Mouse (Mus musculus) MEL (cell line): ENCODE results near the gene Majin.

Source experiments
- CTCF ChIP-seq, 3 experiments: IDR thresholded peaks in 2 of 3; conservative IDR thresholded peaks in 1 of 3; 2 replicates each; pipeline ENCODE4 v1.5.1; 2011 to 2012; ENCODE audit warnings: low read length in 3 of 3, low read depth in 2 of 3, mild to moderate bottlenecking in 2 of 3, improper control_type of control experiment in 1 of 3, inconsistent platforms in 1 of 3, mixed read lengths in 1 of 3, moderate library complexity in 1 of 3; ENCODE audit not compliant: control insufficient read depth in 1 of 3, insufficient read depth in 1 of 3, poor library complexity in 1 of 3, severe bottlenecking in 1 of 3
- GATA1 ChIP-seq: IDR thresholded peaks from 2 replicates; pipeline ENCODE4 v1.6.1; 2011; ENCODE audit warnings: low read depth, low read length, improper control_type of control experiment
- POLR2A ChIP-seq, 2 experiments: IDR thresholded peaks; 2 replicates each; pipeline ENCODE4 v1.6.1; 2011 to 2012; ENCODE audit warnings: low read length in 2 of 2, mild to moderate bottlenecking in 2 of 2, control low read depth in 1 of 2, improper control_type of control experiment in 1 of 2, low read depth in 1 of 2, moderate library complexity in 1 of 2; ENCODE audit not compliant: control insufficient read depth in 1 of 2, insufficient read depth in 1 of 2, poor library complexity in 1 of 2
- POLR2AphosphoS2 ChIP-seq: IDR thresholded peaks from 2 replicates; pipeline ENCODE4 v1.6.1; 2011; ENCODE audit warnings: low read length, improper control_type of control experiment
- TAL1 ChIP-seq: IDR thresholded peaks from 2 replicates; pipeline ENCODE4 v1.6.1; 2012; ENCODE audit warnings: mild to moderate bottlenecking, inconsistent platforms, low read length, moderate library complexity, mixed read lengths
- TBP ChIP-seq: IDR thresholded peaks from 2 replicates; pipeline ENCODE4 v1.8.0; 2011; ENCODE audit warnings: low read depth, low read length, improper control_type of control experiment
- UBTF ChIP-seq: IDR thresholded peaks from 2 replicates; pipeline ENCODE4 v1.6.1; 2012; ENCODE audit warnings: low read depth, mild to moderate bottlenecking, inconsistent platforms, low read length, improper control_type of control experiment, moderate library complexity, borderline replicate concordance; ENCODE audit not compliant: insufficient read depth
- USF1 ChIP-seq: IDR thresholded peaks from 2 replicates; pipeline ENCODE4 v1.6.1; 2014; ENCODE audit warnings: low read depth, mild to moderate bottlenecking, inconsistent platforms, low read length, improper control_type of control experiment, moderate library complexity
- ZKSCAN1 ChIP-seq: IDR thresholded peaks from 2 replicates; pipeline ENCODE4 v1.6.1; 2012; ENCODE audit warnings: low read depth, mild to moderate bottlenecking, inconsistent platforms, low read length, improper control_type of control experiment, moderate library complexity

DNA sequence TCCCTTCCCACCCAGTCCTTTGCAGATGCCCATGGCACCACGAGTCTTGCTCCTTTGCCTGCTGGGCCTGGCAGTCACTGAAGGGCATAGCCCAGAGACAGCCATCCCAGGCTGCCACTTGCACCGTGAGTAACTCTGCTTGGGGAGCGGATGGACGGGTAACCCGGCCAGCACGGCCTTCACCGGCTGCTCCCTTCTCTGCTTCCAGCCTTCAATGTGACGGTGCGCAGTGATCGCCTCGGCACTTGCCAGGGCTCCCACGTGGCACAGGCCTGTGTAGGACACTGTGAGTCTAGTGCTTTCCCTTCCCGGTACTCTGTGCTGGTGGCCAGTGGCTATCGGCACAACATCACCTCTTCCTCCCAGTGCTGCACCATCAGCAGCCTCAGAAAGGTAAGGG is 42.6 kb downstream of the Majin start:
- TF ChIP-seq USF1, result no peak
- TF ChIP-seq POLR2A (IDR thresholded peaks at IDR 0.05; ENCODE audit: control insufficient read depth in 1 of 2, insufficient read depth in 1 of 2, low read depth in 1 of 2, low read length in 2 of 2, poor library complexity in 1 of 2), result no peak
- no peak for TF ChIP-seq UBTF
- TF ChIP-seq POLR2AphosphoS2, result no peak
- no peak for TF ChIP-seq ZKSCAN1
- no peak for TF ChIP-seq CTCF (IDR thresholded peaks at IDR 0.05 in 2 of 3, conservative IDR thresholded peaks at IDR 0.05 in 1 of 3; ENCODE audit: control insufficient read depth in 1 of 3, insufficient read depth in 1 of 3, low read depth in 2 of 3, low read length in 3 of 3, poor library complexity in 1 of 3, severe bottlenecking in 1 of 3)
- no peak for TF ChIP-seq GATA1
- TF ChIP-seq TAL1, result no peak
- no peak for TF ChIP-seq TBP
